Mouse (Mus musculus) adrenal gland, adult 10 weeks (tissue): ENCODE measurements around the gene Zkscan4. TPM values are rescaled to one million over a fixed set of nuclear protein-coding genes. Genes with fewer than 3 reads are reported as not detected.

Experiments used
- polyA plus RNA-seq: library from polyadenylated mRNA; stranded (reverse); fragments of 350-450 nt; fragmentation: Illumina TruSeq; extraction: RNeasy Lipid Tissue Mini Kit (QIAGEN cat#74804); gene quantifications from one replicate; pipeline ENCODE4 v1.2.3, GENCODE M21; 2014; ENCODE audit warnings: low read depth, low replicate concordance

The Zkscan4 gene
- 1.8 TPM for polyA plus RNA-seq

DNA sequence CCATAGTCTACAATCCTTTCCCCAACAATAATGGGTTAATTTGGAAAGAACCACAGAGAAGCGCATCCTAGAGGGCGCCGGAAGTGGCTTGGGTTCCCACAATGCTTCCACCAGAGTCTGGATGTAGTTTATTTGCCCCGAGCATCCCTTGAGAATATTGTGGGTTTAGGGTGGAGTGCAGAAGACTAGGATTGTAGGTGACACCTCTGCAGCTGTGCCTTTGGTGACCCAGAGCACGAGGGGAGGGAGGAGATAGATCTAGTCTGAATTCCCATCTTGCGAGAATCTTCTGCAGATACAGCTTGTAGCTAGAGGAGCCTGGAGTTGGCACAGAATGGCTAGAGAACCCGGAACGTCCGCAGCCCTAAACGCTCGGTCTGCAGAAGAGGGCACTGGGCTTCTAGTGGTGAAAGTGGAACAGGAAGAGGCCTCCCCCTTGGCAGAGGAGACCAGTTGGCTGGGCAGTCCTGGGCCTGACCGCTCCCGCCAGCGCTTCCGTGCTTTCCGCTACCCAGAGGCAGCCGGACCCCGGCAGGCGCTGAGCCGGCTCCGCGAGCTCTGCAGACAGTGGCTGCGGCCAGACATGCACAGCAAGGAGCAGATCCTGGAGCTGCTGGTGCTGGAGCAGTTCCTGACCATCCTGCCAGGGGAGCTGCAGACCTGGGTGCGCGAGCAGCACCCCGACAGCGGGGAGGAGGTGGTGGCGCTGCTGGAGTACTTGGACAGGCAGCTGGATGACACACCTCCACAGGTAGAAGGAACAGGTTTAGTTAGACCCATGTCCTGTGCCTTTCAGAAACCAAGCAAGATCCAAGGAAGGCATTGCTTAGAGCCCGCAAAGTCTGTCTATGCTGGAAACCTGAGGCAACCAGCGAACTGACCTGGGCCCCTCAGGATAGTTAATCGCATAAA lies at the start of gene Zkscan4, which contains the start of gene Gm10065:
Zkscan4 (plus strand) TSS at position 149 of the 912 bp plus-strand sequence.
Gm10065 (minus strand) TSS at position 683 of the 912 bp plus-strand sequence.

DNA sequence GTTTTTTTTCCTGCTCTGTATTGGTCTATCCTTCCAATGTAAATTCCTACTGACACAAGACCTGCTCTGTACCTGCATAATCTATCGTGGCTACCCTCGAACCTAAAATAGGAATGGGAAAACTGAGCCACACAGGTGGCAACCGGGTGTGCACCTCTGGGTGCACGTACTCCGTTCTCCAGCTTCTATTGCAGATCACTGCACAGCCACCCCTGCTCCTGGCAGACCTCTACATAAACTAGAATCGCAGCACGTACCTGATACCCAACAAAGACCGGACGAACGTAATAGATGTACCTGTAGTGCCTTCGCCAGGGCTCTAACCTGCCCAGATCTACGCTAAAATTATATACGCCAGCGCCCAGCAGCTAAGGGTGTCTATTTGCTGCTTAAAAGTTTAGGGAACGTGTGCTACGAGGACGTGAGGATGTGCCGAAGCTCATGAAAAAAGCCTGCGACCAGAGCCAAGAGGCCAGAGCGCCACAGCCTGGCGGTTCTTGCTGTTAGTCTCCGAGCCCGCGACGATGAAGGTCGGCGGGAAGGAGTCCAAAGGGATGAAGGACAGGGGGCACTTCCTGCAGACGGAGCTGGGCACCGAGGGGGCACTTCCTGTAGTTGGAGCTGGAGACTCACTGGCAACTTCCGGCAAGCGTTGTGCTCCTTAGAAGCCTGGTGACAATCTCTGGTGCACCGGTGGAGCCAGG lies 38.1 kb upstream of the Zkscan4 start, which contains the start of gene Pgbd1:
Pgbd1 (minus strand) TSS at position 556 of the 704 bp plus-strand sequence.

DNA sequence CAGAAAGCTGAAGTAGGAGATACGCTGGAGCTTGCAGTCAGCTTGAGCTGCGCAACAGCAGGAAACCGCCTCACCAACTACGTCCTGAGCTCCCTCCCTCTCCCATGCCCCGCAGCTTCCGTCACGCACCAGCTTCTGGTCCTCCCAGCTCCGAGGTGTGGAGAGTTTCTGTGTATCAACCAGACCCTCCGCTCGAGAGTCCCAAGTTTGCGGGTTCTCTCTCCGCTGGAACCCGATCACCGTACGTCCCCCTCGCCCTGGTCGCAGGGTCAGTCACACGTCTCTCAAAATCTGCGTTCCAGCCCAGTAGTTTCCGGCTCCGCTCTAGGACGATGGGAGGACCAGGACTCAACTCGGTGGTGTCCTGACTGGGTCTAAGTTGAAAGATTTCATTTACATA lies 25.3 kb upstream of the Zkscan4 start, which contains the start of gene Zscan26:
Zscan26 (minus strand) TSS at position 282 of the 400 bp plus-strand sequence.

DNA sequence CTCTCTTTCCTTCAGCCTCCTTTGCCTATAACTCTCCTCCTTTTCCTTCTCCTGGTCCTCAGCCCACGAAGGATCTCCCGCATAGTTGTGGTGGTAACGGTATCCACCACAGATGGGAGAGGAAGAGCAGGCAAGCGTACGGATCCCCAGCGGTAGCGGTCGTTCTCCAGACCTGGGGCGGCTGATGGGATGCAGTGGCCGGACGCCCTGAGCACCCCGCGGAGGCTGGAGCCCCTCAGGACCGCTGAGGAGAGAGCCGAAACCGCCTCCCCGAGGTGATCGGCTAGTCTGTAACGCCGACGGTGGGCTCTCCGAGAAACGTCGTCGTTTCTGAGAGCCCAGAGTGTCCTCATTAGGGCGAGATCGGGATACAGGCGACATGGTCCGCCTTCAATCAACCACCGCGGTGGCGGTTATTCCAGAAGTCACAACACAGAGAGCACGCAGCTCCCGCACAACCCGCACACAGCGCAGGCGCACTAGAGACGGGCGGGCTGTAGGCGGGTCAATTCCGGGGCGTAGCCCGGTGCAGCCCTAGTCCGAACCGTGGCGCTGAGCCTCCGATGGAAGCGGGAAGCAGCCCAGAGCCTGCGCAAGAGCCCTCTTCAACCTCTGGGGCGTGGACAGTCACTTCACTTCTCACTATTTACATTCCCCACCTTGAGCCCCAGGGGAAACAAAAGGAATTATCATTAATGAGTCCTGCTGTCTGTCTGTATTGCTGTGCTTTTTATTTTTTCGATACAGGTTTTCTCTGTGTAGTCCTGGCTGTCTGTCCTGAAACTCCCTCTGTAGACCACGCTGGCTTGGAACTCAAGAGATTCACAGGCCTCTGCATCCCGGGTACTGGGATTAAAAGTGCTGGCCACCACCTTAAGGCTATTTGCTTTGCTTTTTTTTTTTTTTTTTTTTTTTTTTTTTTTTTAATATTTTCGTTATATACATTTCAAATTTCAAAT lies 10.4 kb upstream of the Zkscan4 start, which contains the start of gene Nkapl:
Nkapl (minus strand) TSS at position 449 of the 959 bp plus-strand sequence.

DNA sequence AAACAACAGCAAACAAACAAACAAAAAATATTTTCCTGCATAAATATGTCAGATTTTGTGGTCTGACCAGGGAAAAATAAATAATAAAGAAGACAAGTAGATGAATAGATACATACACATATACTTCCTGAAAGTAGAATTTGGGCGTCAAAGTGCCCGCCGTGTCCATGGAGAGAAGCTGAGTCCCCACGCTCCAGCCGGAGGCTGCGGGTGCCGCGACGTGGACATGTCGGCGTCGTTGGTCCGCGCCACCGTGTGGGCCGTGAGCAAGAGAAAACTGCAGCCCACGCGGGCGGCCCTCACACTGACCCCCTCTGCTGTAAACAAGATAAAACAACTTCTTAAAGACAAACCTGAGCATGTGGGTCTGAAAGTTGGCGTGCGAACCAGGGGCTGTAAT lies 16.4 kb downstream of the Zkscan4 start, which contains the start of gene AK157302:
AK157302 (plus strand) TSS at position 144 of the 400 bp plus-strand sequence.

DNA sequence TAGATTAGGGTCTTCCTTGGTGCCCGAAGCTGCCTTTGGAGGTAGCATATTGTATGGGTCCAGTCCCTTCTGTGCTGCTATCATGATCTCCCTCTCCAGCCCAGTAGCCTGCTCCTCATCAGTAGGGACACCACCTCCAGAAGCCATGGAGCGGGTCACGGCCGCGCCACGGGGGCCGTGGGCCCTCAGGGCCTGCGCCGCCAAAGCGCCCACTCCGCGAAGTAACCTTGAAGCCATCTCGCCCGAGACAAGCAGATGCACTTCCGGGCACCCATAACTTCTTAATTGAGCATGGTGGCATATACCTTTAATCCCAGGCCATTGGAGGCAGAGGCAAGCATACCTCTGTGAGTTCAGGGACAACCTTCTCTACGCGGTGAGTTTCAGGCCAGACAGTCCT lies 22.5 kb downstream of the Zkscan4 start, which contains the start of gene Gm11273:
Gm11273 (minus strand) TSS at position 237 of the 400 bp plus-strand sequence.

DNA sequence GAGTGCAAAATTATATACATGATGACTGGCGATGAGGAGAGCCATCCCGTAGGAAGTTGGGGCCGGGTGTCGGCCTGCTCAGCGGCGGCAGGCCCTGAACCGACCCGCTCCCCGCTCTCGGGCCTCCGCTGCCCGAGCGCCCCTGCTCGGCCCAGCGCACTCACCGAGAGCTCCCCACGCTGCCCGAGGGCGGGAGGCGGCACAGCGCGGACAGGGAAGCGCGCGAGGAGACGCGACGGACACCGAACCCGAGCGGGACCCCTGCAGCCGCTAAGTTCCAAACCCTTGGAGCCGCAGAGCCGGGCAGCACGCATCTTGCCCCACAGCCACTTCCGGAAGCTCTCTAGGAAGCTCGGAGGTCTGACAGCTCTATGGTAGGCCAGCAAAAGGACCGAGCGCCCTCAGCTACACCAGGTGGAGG lies 52.1 kb downstream of the Zkscan4 start, which contains the start of gene Zkscan8:
Zkscan8 (minus strand) TSS at position 340 of the 421 bp plus-strand sequence.

Other genes with a start within 250 kb of the Zkscan4 start
- 2.4 TPM for gene Gpx5, start 186.2 kb upstream of the Zkscan4 start, polyA plus RNA-seq
- not detected for gene Gpx6, start 166.8 kb upstream of the Zkscan4 start, polyA plus RNA-seq
- not detected for gene Olfr1367, start 132.0 kb upstream of the Zkscan4 start, polyA plus RNA-seq
- gene Zscan12, start 116.1 kb upstream of the Zkscan4 start, polyA plus RNA-seq: 17.1 TPM
- 88.2 TPM for gene Zkscan3, start 76.2 kb upstream of the Zkscan4 start, polyA plus RNA-seq
- gene Pgbd1, start 37.8 kb upstream of the Zkscan4 start, polyA plus RNA-seq: 4.0 TPM
- 95.7 TPM for gene Zscan26, start 25.2 kb upstream of the Zkscan4 start, polyA plus RNA-seq
- gene Nkapl, start 10.4 kb upstream of the Zkscan4 start, polyA plus RNA-seq: 2.3 TPM
- gene Gm10065, start 534 bp downstream of the Zkscan4 start, polyA plus RNA-seq: not detected
- 5.3 TPM for gene AK157302, start 16.3 kb downstream of the Zkscan4 start, polyA plus RNA-seq
- gene Gm11273, start 22.5 kb downstream of the Zkscan4 start, polyA plus RNA-seq: not detected
- 41.5 TPM for gene Zkscan8, start 52.2 kb downstream of the Zkscan4 start, polyA plus RNA-seq
- not detected for gene Olfr1366, start 63.9 kb downstream of the Zkscan4 start, polyA plus RNA-seq
- not detected for gene Olfr1535, start 81.0 kb downstream of the Zkscan4 start, polyA plus RNA-seq
- not detected for gene Olfr1364, start 102.9 kb downstream of the Zkscan4 start, polyA plus RNA-seq
- not detected for gene Olfr1362, start 135.1 kb downstream of the Zkscan4 start, polyA plus RNA-seq
- gene Olfr11, start 163.6 kb downstream of the Zkscan4 start, polyA plus RNA-seq: not detected
- not detected for gene Olfr1361, start 184.5 kb downstream of the Zkscan4 start, polyA plus RNA-seq
- not detected for gene Olfr1360, start 198.5 kb downstream of the Zkscan4 start, polyA plus RNA-seq
- gene Olfr1359, start 219.2 kb downstream of the Zkscan4 start, polyA plus RNA-seq: not detected
- gene Hist1h2bl, start 237.2 kb downstream of the Zkscan4 start, polyA plus RNA-seq: not detected
- not detected for gene Hist1h2ai, start 237.5 kb downstream of the Zkscan4 start, polyA plus RNA-seq
- gene Hist1h3h, start 238.8 kb downstream of the Zkscan4 start, polyA plus RNA-seq: not detected
- gene Hist1h2bm, start 243.1 kb downstream of the Zkscan4 start, polyA plus RNA-seq: not detected